20 mouse cellular contexts compared by ENCODE assay signal in the genomic region with DNA sequence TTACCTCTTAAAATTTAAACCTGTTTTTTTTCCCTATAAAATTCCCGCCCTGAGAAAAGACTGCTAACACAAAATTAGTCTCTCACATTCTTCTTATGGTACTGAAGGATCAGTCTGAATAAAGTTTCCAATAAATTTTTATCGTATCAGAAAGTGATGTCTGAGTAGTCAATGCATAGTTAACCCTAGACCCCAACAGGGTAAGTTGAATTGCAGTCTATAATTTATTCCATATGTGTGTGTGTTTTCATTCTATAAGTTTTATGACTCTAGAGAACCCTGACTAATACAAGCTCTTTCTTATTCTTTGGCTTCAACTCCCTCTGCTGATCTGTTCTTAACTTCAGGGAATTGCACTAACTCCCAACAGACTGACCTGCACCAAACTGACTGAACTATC.
DNase-seq lines count a peak whose midpoint lies in the region; ATAC-seq lines count a peak whose summit lies in the region.
"Had no signal": no experiment of that assay in that cellular context is flagged by ENCODE, and none has a peak within 500 bp of the region (broad histone marks: within the 10 kb centered on the region; RNA-seq: fewer than 3 reads in every experiment).

No protein-coding gene starts in this region.

- H3K4me3 ChIP-seq in embryonic facial prominence, embryonic 11.5 days (ENCODE audit: low read depth, low read length): no peak overlapping the region
- H3K4me3 ChIP-seq in embryonic facial prominence, embryonic 10.5 days: no peak overlapping the region
- H3K4me3 ChIP-seq in embryonic facial prominence, embryonic 14.5 days (ENCODE audit: low read depth, low read length): no peak overlapping the region
- H3K4me3 ChIP-seq in limb, embryonic 13.5 days: no peak overlapping the region
- H3K4me3 ChIP-seq: embryonic facial prominence, embryonic 13.5 days; forebrain, embryonic 13.5 days; forebrain, embryonic 15.5 days had no signal

- no peak overlapping the region for H3K4me2 ChIP-seq in embryonic facial prominence, embryonic 11.5 days (ENCODE audit: low read depth, low read length)
- H3K4me2 ChIP-seq in embryonic facial prominence, embryonic 14.5 days (ENCODE audit: low read depth, low read length): no peak overlapping the region
- no peak overlapping the region for H3K4me2 ChIP-seq in limb, embryonic 13.5 days (replicated peaks)
- H3K4me2 ChIP-seq: embryonic facial prominence, embryonic 13.5 days; forebrain, embryonic 13.5 days; forebrain, embryonic 15.5 days had no signal

- no peaks in the 10 kb centered on the region for H3K36me3 ChIP-seq in embryonic facial prominence, embryonic 11.5 days (replicated peaks; ENCODE audit: control insufficient read depth, insufficient read depth, low read depth, low read length)
- H3K36me3 ChIP-seq in embryonic facial prominence, embryonic 10.5 days (replicated peaks): no peaks in the 10 kb centered on the region
- no peaks in the 10 kb centered on the region for H3K36me3 ChIP-seq in embryonic facial prominence, embryonic 14.5 days (ENCODE audit: control insufficient read depth, insufficient read depth, low read length)
- no peaks in the 10 kb centered on the region for H3K36me3 ChIP-seq in limb, embryonic 13.5 days
- H3K36me3 ChIP-seq: embryonic facial prominence, embryonic 13.5 days; forebrain, embryonic 15.5 days had no signal

- no peak overlapping the region for H3K9ac ChIP-seq in embryonic facial prominence, embryonic 11.5 days (replicated peaks; ENCODE audit: low read length)
- H3K9ac ChIP-seq in embryonic facial prominence, embryonic 14.5 days (ENCODE audit: low read depth, low read length): no peak overlapping the region
- H3K9ac ChIP-seq in limb, embryonic 13.5 days: no peak overlapping the region
- H3K9ac ChIP-seq: embryonic facial prominence, embryonic 13.5 days; forebrain, embryonic 13.5 days; forebrain, embryonic 15.5 days; forebrain, postnatal 0 days had no signal

- ATAC-seq in embryonic facial prominence, embryonic 11.5 days (replicated peaks; ENCODE audit: insufficient number of reproducible peaks, low FRiP score, low TSS enrichment, low read depth): no peak; the same call in 1 of the 2 replicates
- no peak for ATAC-seq in embryonic facial prominence, embryonic 14.5 days (ENCODE audit: low read depth)
- peak; percentile 61 for ATAC-seq in limb, embryonic 13.5 days (ENCODE audit: low FRiP score, low read depth)
- ATAC-seq: forebrain, embryonic 13.5 days; forebrain, embryonic 15.5 days; forebrain, postnatal 0 days had no signal

- no peak overlapping the region for H3K27ac ChIP-seq in embryonic facial prominence, embryonic 11.5 days (replicated peaks; ENCODE audit: low read depth, low read length)
- H3K27ac ChIP-seq in embryonic facial prominence, embryonic 10.5 days (replicated peaks): no peak overlapping the region
- no peak overlapping the region for H3K27ac ChIP-seq in embryonic facial prominence, embryonic 14.5 days (replicated peaks; ENCODE audit: low read depth, low read length)
- H3K27ac ChIP-seq in limb, embryonic 13.5 days: no peak overlapping the region
- H3K27ac ChIP-seq: embryonic facial prominence, embryonic 13.5 days; forebrain, embryonic 13.5 days; forebrain, embryonic 15.5 days had no signal

- DNase-seq in embryonic facial prominence, embryonic 11.5 days (ENCODE audit: low spot score): peak; percentile 5
- DNase-seq in embryonic facial prominence, embryonic 10.5 days (ENCODE audit: low spot score): no peak
- peak; percentile 1 for DNase-seq in embryonic facial prominence, embryonic 14.5 days (ENCODE audit: low spot score)
- peak; percentile 32 for DNase-seq in forelimb bud, embryonic 11.5 days (ENCODE audit: low read depth, low spot score)
- no peak for DNase-seq in adrenal gland, adult (ENCODE audit: inconsistent age in 2 of 2, low spot score in 1 of 2)
- DNase-seq in layer of hippocampus, adult 8-10 months (ENCODE audit: low spot score in 2 of 2): no peak
- DNase-seq in cerebellum, adult 8-10 months: no peak
- DNase-seq: adrenal gland, adult 8-10 months; adrenal gland, postnatal 14 days; adrenal gland, postnatal 36 days; cerebellum, adult 11-12 months; cerebellum, adult 2 months; cerebellum, adult 9-11 months; cerebellum, postnatal 14 days; cerebellum, postnatal 36 days; forebrain, postnatal 0 days had no signal

- no peaks in the 10 kb centered on the region for H3K4me1 ChIP-seq in embryonic facial prominence, embryonic 11.5 days (ENCODE audit: control insufficient read depth, insufficient read depth, low read length)
- H3K4me1 ChIP-seq in embryonic facial prominence, embryonic 10.5 days: no peaks in the 10 kb centered on the region
- H3K4me1 ChIP-seq in embryonic facial prominence, embryonic 14.5 days (ENCODE audit: control insufficient read depth, insufficient read depth, low read length): no peaks in the 10 kb centered on the region
- no peaks in the 10 kb centered on the region for H3K4me1 ChIP-seq in limb, embryonic 13.5 days
- H3K4me1 ChIP-seq: embryonic facial prominence, embryonic 13.5 days; forebrain, embryonic 13.5 days; forebrain, embryonic 15.5 days had no signal

- H3K27me3 ChIP-seq in embryonic facial prominence, embryonic 11.5 days (ENCODE audit: control insufficient read depth, insufficient read depth, low read length): no peaks in the 10 kb centered on the region
- H3K27me3 ChIP-seq in embryonic facial prominence, embryonic 10.5 days (replicated peaks; ENCODE audit: low read depth, poor library complexity, severe bottlenecking): no peaks in the 10 kb centered on the region
- no peaks in the 10 kb centered on the region for H3K27me3 ChIP-seq in embryonic facial prominence, embryonic 14.5 days (replicated peaks; ENCODE audit: control insufficient read depth, insufficient read depth, low read length)
- no peaks in the 10 kb centered on the region for H3K27me3 ChIP-seq in limb, embryonic 13.5 days
- H3K27me3 ChIP-seq: embryonic facial prominence, embryonic 13.5 days; forebrain, embryonic 13.5 days; forebrain, embryonic 15.5 days had no signal

- no peaks in the 10 kb centered on the region for H3K9me3 ChIP-seq in embryonic facial prominence, embryonic 11.5 days (replicated peaks; ENCODE audit: control insufficient read depth, low read length)
- H3K9me3 ChIP-seq in embryonic facial prominence, embryonic 10.5 days: no peaks in the 10 kb centered on the region
- no peaks in the 10 kb centered on the region for H3K9me3 ChIP-seq in embryonic facial prominence, embryonic 14.5 days (ENCODE audit: control insufficient read depth, low read length)
- H3K9me3 ChIP-seq in limb, embryonic 13.5 days: no peaks in the 10 kb centered on the region
- H3K9me3 ChIP-seq: embryonic facial prominence, embryonic 13.5 days; forebrain, embryonic 13.5 days; forebrain, embryonic 15.5 days had no signal

- 54% methylated on average over 2 of the region's 2 CpGs for WGBS in embryonic facial prominence, embryonic 11.5 days
- WGBS in embryonic facial prominence, embryonic 10.5 days: 62% methylated on average over 2 of the region's 2 CpGs
- 56% methylated on average over 2 of the region's 2 CpGs for WGBS in embryonic facial prominence, embryonic 14.5 days
- 14% methylated on average over 2 of the region's 2 CpGs for WGBS in limb, embryonic 13.5 days

Comparison
In these comparisons a context has a peak if more than half of its experiments do, and no peak if none do; other contexts are left out.
1. DNase-seq: peak in embryonic facial prominence, embryonic 11.5 days (single experiment), embryonic facial prominence, embryonic 14.5 days (single experiment) and forelimb bud, embryonic 11.5 days (single experiment); none in embryonic facial prominence, embryonic 10.5 days (single experiment), adrenal gland, adult (0 of 2), layer of hippocampus, adult 8-10 months (0 of 2) and cerebellum, adult 8-10 months (single experiment).